Mouse (Mus musculus) heart, embryonic 15.5 days (tissue): ENCODE measurements at regions not wholly inside any gene's neighbourhood (a gene's known extent, or its start where the extent isn't known, plus 50 kb on each side); places are given as distances from the start of the nearest gene placed in this dataset.

ENCODE experiments used
- ATAC-seq: fragments of 200-750 bp; cut with Nextera tagmentation; replicated peaks from 2 replicates; pipeline ENCODE4 v1.8.0; 2017; ENCODE audit warnings: low read depth, moderate TSS enrichment; ENCODE audit not compliant: insufficient number of reproducible peaks, insufficient read depth, low FRiP score
- H3K27ac ChIP-seq: fragments of 300-500 bp; sonication (generic); 2 replicates; pipeline ENCODE4 v1.5.1; 2015; ENCODE audit warnings: mild to moderate bottlenecking, inconsistent platforms
- H3K27me3 ChIP-seq: fragments of 300-500 bp; sonication (generic); 2 replicates; pipeline ENCODE4 v1.6.1; 2015; ENCODE audit warnings: inconsistent platforms
- H3K36me3 ChIP-seq: fragments of 300-500 bp; sonication (generic); 2 replicates; pipeline ENCODE4 v1.6.1; 2015; ENCODE audit warnings: mild to moderate bottlenecking, inconsistent platforms
- H3K4me1 ChIP-seq: fragments of 300-500 bp; sonication (generic); replicated peaks from 2 replicates; pipeline ENCODE4 v1.6.1; 2015; ENCODE audit warnings: inconsistent platforms
- H3K4me2 ChIP-seq: fragments of 300-500 bp; sonication (generic); 2 replicates; pipeline ENCODE4 v1.6.1; 2015; ENCODE audit warnings: inconsistent platforms, mild to moderate bottlenecking, moderate library complexity
- H3K4me3 ChIP-seq: fragments of 300-500 bp; sonication (generic); 2 replicates; pipeline ENCODE4 v1.5.1; 2015; ENCODE audit warnings: mild to moderate bottlenecking, inconsistent platforms
- H3K9ac ChIP-seq: fragments of 300-500 bp; sonication (generic); 2 replicates; pipeline ENCODE4 v1.6.1; 2015; ENCODE audit warnings: mild to moderate bottlenecking, inconsistent platforms
- H3K9me3 ChIP-seq: fragments of 300-500 bp; sonication (generic); replicated peaks from 2 replicates; pipeline ENCODE4 v1.6.1; 2016; ENCODE audit warnings: inconsistent platforms
- WGBS: fragments of 180-500 bp; shearing (Covaris S2); methylation state at CpG from one replicate; pipeline ENCODE4 v1.1.7; 2015; ENCODE audit warnings: mixed read lengths; 5-methylcytosine and 5-hydroxymethylcytosine counted together

- H3K4me2 ChIP-seq, result no peak overlapping the region
- H3K9me3 ChIP-seq, result no peaks in the 10 kb centered on the region
- H3K4me1 ChIP-seq, result 0 out of 2 replicates have a peak, but pooled peaks cover 2% of the 10 kb centered on the region
- ATAC-seq, result no peak
- WGBS, result 70% methylated on average over 8 of the region's 8 CpGs
- H3K27ac ChIP-seq, result no peak overlapping the region
- H3K4me3 ChIP-seq, result no peak overlapping the region
- no peaks in the 10 kb centered on the region for H3K27me3 ChIP-seq
- H3K36me3 ChIP-seq, result no peaks in the 10 kb centered on the region
- H3K9ac ChIP-seq, result no peak overlapping the region
These were observed 57.8 kb upstream of the Tars start for GRCm38 (mm10) chr15:11457278-11457677.

- 62% methylated on average over 6 of the region's 6 CpGs for WGBS
- H3K27ac ChIP-seq, result no peak overlapping the region
These were observed 56.5 kb upstream of the Tars start for GRCm38 (mm10) chr15:11455982-11456381.

GRCm38 (mm10) chr15:11455366-11455785 is 55.9 kb upstream of the Tars start:
- H3K4me2 ChIP-seq, result no peak overlapping the region
- no peaks in the 10 kb centered on the region for H3K9me3 ChIP-seq
- WGBS, result 55% methylated on average over 11 of the region's 11 CpGs
- no peaks in the 10 kb centered on the region for H3K27me3 ChIP-seq
- H3K27ac ChIP-seq, result peak overlapping the region; percentile 47; the same call in 1 of the 2 replicates
- 0 out of 2 replicates have a peak, but pooled peaks cover 2% of the 10 kb centered on the region for H3K4me1 ChIP-seq
- no peaks in the 10 kb centered on the region for H3K36me3 ChIP-seq
- ATAC-seq, result peak; percentile 50; the same call in 1 of the 2 replicates
- H3K9ac ChIP-seq, result no peak overlapping the region
- H3K4me3 ChIP-seq, result no peak overlapping the region

More at GRCm38 (mm10) chr15:11455982-11456381, 56.5 kb upstream of the Tars start:
- no peak overlapping the region for H3K4me3 ChIP-seq
- no peaks in the 10 kb centered on the region for H3K9me3 ChIP-seq
- no peaks in the 10 kb centered on the region for H3K36me3 ChIP-seq
- H3K27me3 ChIP-seq, result no peaks in the 10 kb centered on the region
- H3K4me1 ChIP-seq, result 0 out of 2 replicates have a peak, but pooled peaks cover 2% of the 10 kb centered on the region
- ATAC-seq, result no peak
- no peak overlapping the region for H3K9ac ChIP-seq
- H3K4me2 ChIP-seq, result no peak overlapping the region

- H3K36me3 ChIP-seq, result no peaks in the 10 kb centered on the region
- WGBS, result 87% methylated on average over 1 of the region's 1 CpGs
- H3K27ac ChIP-seq, result no peak overlapping the region
- no peak overlapping the region for H3K4me2 ChIP-seq
- no peak for ATAC-seq
- H3K9me3 ChIP-seq, result no peaks in the 10 kb centered on the region
- H3K4me1 ChIP-seq, result 0 out of 2 replicates have a peak, but pooled peaks cover 2% of the 10 kb centered on the region
- H3K27me3 ChIP-seq, result no peaks in the 10 kb centered on the region
- H3K4me3 ChIP-seq, result no peak overlapping the region
- no peak overlapping the region for H3K9ac ChIP-seq
These were observed 54.5 kb upstream of the Tars start for GRCm38 (mm10) chr15:11453997-11454396.

GRCm38 (mm10) chr15:11451635-11452034 is 52.2 kb upstream of the Tars start:
- no peak overlapping the region for H3K4me2 ChIP-seq
- H3K27me3 ChIP-seq, result no peaks in the 10 kb centered on the region
- H3K9ac ChIP-seq, result no peak overlapping the region
- H3K4me1 ChIP-seq, result 0 out of 2 replicates have a peak, but pooled peaks cover 2% of the 10 kb centered on the region
- no peak overlapping the region for H3K27ac ChIP-seq
- no peaks in the 10 kb centered on the region for H3K9me3 ChIP-seq
- no peak for ATAC-seq
- H3K4me3 ChIP-seq, result no peak overlapping the region
- no peaks in the 10 kb centered on the region for H3K36me3 ChIP-seq
- 54% methylated on average over 1 of the region's 1 CpGs for WGBS
